In the genomic region with DNA sequence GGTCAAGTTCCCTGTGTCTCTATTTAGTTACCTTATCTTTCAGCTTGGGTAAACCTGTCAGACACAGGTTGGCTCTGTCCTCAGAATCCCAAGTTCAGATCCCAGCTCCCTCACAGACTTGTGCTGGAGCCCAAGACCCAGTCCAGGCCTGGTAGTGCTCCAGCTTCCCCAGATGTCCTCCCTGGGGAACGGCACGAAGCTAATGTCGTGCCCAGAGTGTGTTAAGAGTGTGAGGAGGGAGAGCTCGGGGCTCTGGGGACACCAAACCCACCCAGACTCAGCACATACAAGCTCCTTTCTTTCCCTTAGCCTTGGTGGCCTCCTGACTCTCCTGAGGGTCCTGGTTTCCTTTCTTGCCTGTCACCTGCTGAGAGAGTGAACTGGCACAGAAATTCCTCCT, we compare ENCODE assay signal across 13 mouse cellular contexts.
DNase-seq lines count a peak whose midpoint lies in the region; ATAC-seq and TF ChIP-seq lines count a peak whose summit lies in the region.
"Had no signal": no experiment of that assay in that cellular context is flagged by ENCODE, and none has a peak within 500 bp of the region (broad histone marks: within the 10 kb centered on the region; RNA-seq: fewer than 3 reads in every experiment).

No protein-coding gene starts in this region.

- 36% methylated on average over 4 of the region's 4 CpGs for WGBS in heart, embryonic 11.5 days (ENCODE audit: insufficient replicate concordance)
- 60% methylated on average over 4 of the region's 4 CpGs for WGBS in kidney, postnatal 0 days
- 48% methylated on average over 4 of the region's 4 CpGs for WGBS in embryonic facial prominence, embryonic 10.5 days
- 8% methylated on average over 4 of the region's 4 CpGs for WGBS in limb, embryonic 13.5 days

- no peak for ATAC-seq in heart, embryonic 11.5 days (replicated peaks; ENCODE audit: insufficient number of reproducible peaks, low FRiP score, low TSS enrichment)
- no peak for ATAC-seq in kidney, postnatal 0 days (replicated peaks; ENCODE audit: low FRiP score, low read depth)
- ATAC-seq in limb, embryonic 13.5 days (ENCODE audit: low FRiP score, low read depth) = no peak

- no peaks in the 10 kb centered on the region for H3K27me3 ChIP-seq in heart, embryonic 11.5 days (ENCODE audit: control insufficient read depth, insufficient read depth, low read length)
- no peaks in the 10 kb centered on the region for H3K27me3 ChIP-seq in kidney, postnatal 0 days (ENCODE audit: insufficient read depth, low read length)
- H3K27me3 ChIP-seq in embryonic facial prominence, embryonic 10.5 days (replicated peaks; ENCODE audit: low read depth, poor library complexity, severe bottlenecking) = peaks cover 66% of the 10 kb centered on the region
- peaks cover 74% of the 10 kb centered on the region for H3K27me3 ChIP-seq in limb, embryonic 13.5 days
- H3K27me3 ChIP-seq: hindbrain, embryonic 15.5 days had no signal

- H3K9me3 ChIP-seq in heart, embryonic 11.5 days (replicated peaks; ENCODE audit: control insufficient read depth, low read length) = no peaks in the 10 kb centered on the region
- no peaks in the 10 kb centered on the region for H3K9me3 ChIP-seq in kidney, postnatal 0 days (replicated peaks; ENCODE audit: low read length)
- H3K9me3 ChIP-seq in embryonic facial prominence, embryonic 10.5 days = no peaks in the 10 kb centered on the region
- H3K9me3 ChIP-seq in limb, embryonic 13.5 days = no peaks in the 10 kb centered on the region
- H3K9me3 ChIP-seq: hindbrain, embryonic 15.5 days had no signal

- TF ChIP-seq CTCF in kidney, postnatal 0 days (IDR thresholded peaks at IDR 0.05; ENCODE audit: low read depth) = no peak

- no peak for DNase-seq in heart, postnatal 36 days
- no peak for DNase-seq in kidney, postnatal 0 days (ENCODE audit: low spot score)
- DNase-seq in kidney, postnatal 36 days = no peak
- DNase-seq in embryonic facial prominence, embryonic 10.5 days (ENCODE audit: low spot score) = no peak
- DNase-seq in layer of hippocampus, adult 11-12 months (ENCODE audit: low spot score) = no peak
- no peak for DNase-seq in layer of hippocampus, postnatal 10 days (ENCODE audit: low spot score in 2 of 2)
- DNase-seq: adrenal gland, postnatal 36 days; cerebellum, adult 9-11 months; retina, postnatal 1 day had no signal

- no peak overlapping the region for H3K4me2 ChIP-seq in heart, embryonic 11.5 days
- peak overlapping the region; percentile 13; the same call in 1 of the 2 replicates for H3K4me2 ChIP-seq in kidney, postnatal 0 days (ENCODE audit: low read length)
- H3K4me2 ChIP-seq in limb, embryonic 13.5 days (replicated peaks) = peak overlapping the region; percentile 66

- intact Hi-C loops in heart, postnatal 36 days (cut with DNase I) = no loop called here

- H3K27ac ChIP-seq in heart, embryonic 11.5 days (ENCODE audit: low read depth, low read length) = no peak overlapping the region
- H3K27ac ChIP-seq in kidney, postnatal 0 days = peak overlapping the region; percentile 94
- H3K27ac ChIP-seq in embryonic facial prominence, embryonic 10.5 days (replicated peaks) = peak overlapping the region; percentile 86
- no peak overlapping the region for H3K27ac ChIP-seq in limb, embryonic 13.5 days
- H3K27ac ChIP-seq: hindbrain, embryonic 15.5 days had no signal

- peaks cover 24% of the 10 kb centered on the region for H3K4me1 ChIP-seq in heart, embryonic 11.5 days (ENCODE audit: control insufficient read depth, insufficient read depth, low read length)
- peaks cover 30% of the 10 kb centered on the region for H3K4me1 ChIP-seq in kidney, postnatal 0 days (replicated peaks; ENCODE audit: insufficient read depth, low read length)
- peaks cover 92% of the 10 kb centered on the region for H3K4me1 ChIP-seq in embryonic facial prominence, embryonic 10.5 days
- peaks cover 83% of the 10 kb centered on the region for H3K4me1 ChIP-seq in limb, embryonic 13.5 days

- no peaks in the 10 kb centered on the region for H3K36me3 ChIP-seq in heart, embryonic 11.5 days (ENCODE audit: control insufficient read depth, insufficient read depth, low read length)
- no peaks in the 10 kb centered on the region for H3K36me3 ChIP-seq in kidney, postnatal 0 days (ENCODE audit: insufficient read depth, low read length)
- H3K36me3 ChIP-seq in embryonic facial prominence, embryonic 10.5 days (replicated peaks) = no peaks in the 10 kb centered on the region
- H3K36me3 ChIP-seq in limb, embryonic 13.5 days = no peaks in the 10 kb centered on the region
- H3K36me3 ChIP-seq: hindbrain, embryonic 15.5 days had no signal

- no peak overlapping the region for H3K4me3 ChIP-seq in heart, embryonic 11.5 days (ENCODE audit: low read depth, low read length)
- H3K4me3 ChIP-seq in kidney, postnatal 0 days (replicated peaks; ENCODE audit: low read depth, low read length) = no peak overlapping the region
- H3K4me3 ChIP-seq in embryonic facial prominence, embryonic 10.5 days = peak overlapping the region; percentile 49; the same call in 1 of the 2 replicates
- H3K4me3 ChIP-seq in limb, embryonic 13.5 days = no peak overlapping the region
- H3K4me3 ChIP-seq: hindbrain, embryonic 15.5 days; megakaryocyte, embryonic 14.5 days had no signal

- 0 out of 2 replicates have a peak overlapping the region, but pooled peaks have one; percentile 34 for H3K9ac ChIP-seq in heart, embryonic 11.5 days (ENCODE audit: low read depth, low read length)
- no peak overlapping the region for H3K9ac ChIP-seq in kidney, postnatal 0 days (ENCODE audit: low read depth, low read length)
- H3K9ac ChIP-seq in limb, embryonic 13.5 days = no peak overlapping the region
- H3K9ac ChIP-seq: hindbrain, embryonic 15.5 days had no signal

Comparison
In these comparisons a context has a peak if more than half of its experiments do, and no peak if none do; other contexts are left out.
1. H3K27ac ChIP-seq: peak in kidney, postnatal 0 days (single experiment) and embryonic facial prominence, embryonic 10.5 days (single experiment); none in heart, embryonic 11.5 days (single experiment) and limb, embryonic 13.5 days (single experiment).